Mouse (Mus musculus): ENCODE data around the gene Acad11.

Gene Acad11

DNA sequence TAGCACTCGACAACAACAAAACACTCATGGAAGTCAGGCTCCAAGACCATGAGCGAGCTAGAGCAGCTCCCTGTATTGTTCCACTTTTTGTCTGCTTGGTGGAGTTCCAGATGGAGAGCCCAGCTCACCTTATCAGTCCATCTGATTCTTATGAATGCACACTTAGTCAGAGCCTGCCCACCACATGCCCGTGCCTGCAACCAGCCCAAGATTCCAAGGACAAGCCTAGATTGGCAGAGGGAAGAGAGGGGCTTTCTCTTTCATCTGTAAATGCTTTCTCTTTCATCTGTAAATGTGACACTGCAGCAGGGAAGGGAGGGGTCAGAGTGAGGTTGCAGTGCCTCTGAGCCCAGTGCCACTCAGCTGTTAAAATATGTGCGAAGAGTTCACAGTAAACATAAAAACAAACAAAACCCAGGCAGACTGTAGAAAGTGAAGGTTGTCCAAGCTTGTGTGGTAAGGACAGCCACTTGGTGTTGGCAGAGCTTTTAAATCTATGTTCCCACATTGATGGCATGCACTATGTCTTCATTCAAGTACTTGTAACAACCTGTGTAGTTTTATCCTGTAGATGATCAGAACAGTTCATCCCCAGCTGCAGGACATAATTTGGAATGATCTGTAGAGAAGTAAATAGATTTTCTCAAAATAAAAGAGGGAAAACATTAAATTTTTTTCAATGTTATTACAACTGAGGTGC lies 22.7 kb downstream of the Acad11 start:
- no peak for DNase-seq

GRCm38 (mm10) chr9:104088555-104088954 lies 25.4 kb downstream of the Acad11 start:
- DNase-seq, result no peak

DNA sequence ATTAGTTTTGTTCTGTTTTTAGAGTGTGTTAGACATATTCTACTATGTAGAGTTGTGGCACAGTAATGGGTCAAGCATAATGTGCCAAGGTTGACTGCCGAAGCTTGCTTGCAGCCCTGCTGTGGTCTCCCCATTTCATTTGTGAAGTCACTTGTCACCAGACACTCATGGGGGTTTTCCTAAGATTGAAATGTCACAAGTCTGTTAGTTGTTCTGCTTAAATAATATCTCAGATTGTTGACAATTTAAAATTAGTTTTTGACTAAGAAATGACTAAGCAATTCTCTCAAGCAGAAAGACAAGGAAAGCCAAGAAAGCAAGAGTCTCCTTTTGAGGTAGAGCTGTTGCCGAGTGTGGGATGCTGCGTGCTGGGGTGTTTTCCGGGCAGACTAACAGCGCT lies 29.8 kb downstream of the Acad11 start:
- DNase-seq, result no peak

- DNase-seq, result no peak
These were observed 35.1 kb downstream of the Acad11 start for GRCm38 (mm10) chr9:104098256-104098655.

DNA sequence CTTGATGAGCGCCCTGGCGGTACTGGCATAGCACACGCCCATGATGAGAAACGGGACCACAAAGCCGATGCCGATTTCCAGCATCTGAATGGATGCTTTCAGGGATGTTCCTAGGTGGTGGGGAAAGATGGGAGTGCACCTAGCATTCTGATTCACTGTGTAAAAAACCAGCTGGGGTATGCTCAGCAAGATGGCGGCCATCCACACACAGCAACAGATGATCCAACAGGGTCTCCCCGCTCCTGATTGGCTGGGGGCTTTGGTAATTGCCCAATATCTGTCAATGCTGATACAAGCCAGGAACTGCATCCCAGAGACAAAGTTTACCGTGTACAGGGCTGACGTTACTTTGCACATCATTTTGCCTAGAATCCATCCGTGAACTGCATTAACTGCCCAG lies 35.9 kb downstream of the Acad11 start:
- DNase-seq, result peak in 1 of 2 experiments; percentile 6

GRCm38 (mm10) chr9:104100822-104101221 lies 37.6 kb downstream of the Acad11 start:
- no peak for DNase-seq

- no peak for DNase-seq
These were observed 38.3 kb downstream of the Acad11 start for GRCm38 (mm10) chr9:104101458-104101857.

DNA sequence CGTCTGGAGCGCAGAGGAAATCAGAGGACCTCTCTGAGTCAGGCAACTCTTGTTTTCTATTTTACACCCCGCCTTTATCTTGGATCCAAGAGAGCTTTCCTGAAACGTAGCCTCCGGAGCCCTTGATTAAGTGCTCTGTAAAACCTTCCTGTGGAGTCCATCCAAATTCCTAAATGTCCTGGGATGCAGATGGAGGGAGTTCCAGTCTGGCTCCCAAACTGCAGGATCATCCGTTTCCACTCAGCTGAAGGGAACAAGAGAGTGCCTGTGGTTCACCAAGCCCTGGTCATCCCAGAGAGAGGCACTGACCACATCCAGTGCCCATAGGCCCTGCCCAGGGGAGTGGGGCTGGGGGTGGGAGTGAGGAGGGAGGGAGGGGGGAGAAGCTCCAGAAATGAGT lies 39.1 kb downstream of the Acad11 start:
- DNase-seq, result no peak

GRCm38 (mm10) chr9:104102901-104103300 lies 39.7 kb downstream of the Acad11 start:
- DNase-seq, result no peak

- DNase-seq, result no peak
These were observed 41.8 kb downstream of the Acad11 start for GRCm38 (mm10) chr9:104104986-104105385.

GRCm38 (mm10) chr9:104106930-104107329 lies 43.8 kb downstream of the Acad11 start:
- no peak for DNase-seq

GRCm38 (mm10) chr9:104107482-104107881 lies 44.3 kb downstream of the Acad11 start:
- DNase-seq, result no peak

- DNase-seq, result no peak
These were observed 45.5 kb downstream of the Acad11 start for GRCm38 (mm10) chr9:104108571-104109143.

DNA sequence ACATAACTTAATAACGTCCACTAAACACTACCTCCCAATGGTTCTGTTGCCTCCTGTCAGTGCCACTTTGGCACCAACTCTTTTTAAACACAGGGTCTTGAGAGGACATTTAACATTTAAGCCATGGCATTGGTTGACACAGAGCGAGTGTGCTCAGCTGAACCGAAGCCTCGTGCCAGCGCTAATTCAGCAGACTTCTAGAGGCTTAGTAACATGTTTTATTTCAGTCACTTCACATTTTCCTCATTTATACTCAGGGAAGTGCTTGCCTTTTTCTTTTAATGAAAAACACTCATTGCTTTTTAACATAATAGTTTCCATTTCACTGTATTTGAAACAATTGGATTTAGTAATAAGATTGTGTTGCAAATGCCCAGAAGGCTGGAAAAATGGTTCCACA lies 46.0 kb downstream of the Acad11 start:
- no peak for DNase-seq

- DNase-seq, result no peak
These were observed 59.9 kb downstream of the Acad11 start for GRCm38 (mm10) chr9:104123101-104123500.

DNA sequence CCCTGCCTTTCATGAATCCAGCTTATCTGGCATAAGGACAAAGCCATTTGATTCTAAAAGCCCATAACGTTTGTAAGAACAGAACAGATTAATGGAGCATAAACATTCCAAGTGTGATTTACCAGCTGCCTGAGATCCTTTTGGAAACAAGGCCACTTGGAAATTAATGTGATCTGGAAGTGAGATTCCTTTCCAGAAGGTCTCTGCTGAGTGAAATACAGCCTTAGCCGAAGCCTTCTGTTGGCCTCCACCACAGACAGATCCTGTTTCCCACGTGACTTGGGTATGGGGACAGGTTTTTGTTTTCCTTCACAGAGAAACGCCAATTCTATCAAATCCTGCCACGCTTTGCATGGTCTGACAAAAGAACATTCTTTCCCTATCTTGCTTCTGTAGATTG lies 60.4 kb downstream of the Acad11 start:
- DNase-seq, result no peak

DNA sequence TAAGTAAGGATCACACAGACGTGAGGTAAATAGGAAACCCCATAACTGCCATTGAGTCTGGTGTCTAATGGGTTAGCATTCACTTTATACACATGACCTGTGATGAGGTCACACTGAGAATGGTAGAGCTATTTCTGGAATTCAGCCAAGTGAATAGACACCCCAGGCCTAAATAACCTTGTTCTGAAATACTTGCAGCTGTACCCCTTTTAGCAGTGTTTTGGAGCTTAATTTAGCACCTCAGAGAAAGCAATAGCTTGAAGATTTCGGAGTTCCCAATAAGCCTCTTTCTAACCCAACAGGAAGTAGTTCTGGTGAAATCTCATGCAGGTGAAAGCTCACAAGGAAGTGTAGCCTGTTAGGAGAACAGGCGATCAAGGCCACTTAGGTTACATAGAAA lies 63.7 kb downstream of the Acad11 start, which contains the start of gene Ackr4:
Ackr4 (minus strand) TSS at position 101 of the 400 bp plus-strand sequence.
- no peak for DNase-seq

- no peak for DNase-seq
These were observed 64.9 kb downstream of the Acad11 start for GRCm38 (mm10) chr9:104128110-104128509.

GRCm38 (mm10) chr9:104130141-104130755 lies 67.1 kb downstream of the Acad11 start:
- no peak for DNase-seq

DNA sequence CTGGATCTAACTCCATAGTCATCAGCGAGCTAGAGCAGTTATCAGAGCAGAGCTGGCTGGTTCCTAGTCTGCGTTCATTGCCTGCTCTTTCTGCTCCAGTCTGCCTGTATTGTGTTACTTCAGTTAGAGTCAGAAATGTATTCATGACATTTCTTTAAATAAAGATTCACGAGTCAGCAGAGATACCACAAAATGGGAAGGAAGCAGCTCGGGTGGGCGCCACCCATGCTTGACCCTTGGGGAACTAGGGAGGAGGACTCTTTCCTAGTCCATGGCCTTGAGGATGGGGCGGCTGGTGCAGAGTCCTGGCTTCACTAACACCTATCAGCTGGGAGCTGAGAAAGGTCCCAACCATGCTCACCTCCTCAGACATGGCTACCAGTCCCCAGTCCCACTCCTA lies 77.2 kb downstream of the Acad11 start:
- DNase-seq, result no peak

DNA sequence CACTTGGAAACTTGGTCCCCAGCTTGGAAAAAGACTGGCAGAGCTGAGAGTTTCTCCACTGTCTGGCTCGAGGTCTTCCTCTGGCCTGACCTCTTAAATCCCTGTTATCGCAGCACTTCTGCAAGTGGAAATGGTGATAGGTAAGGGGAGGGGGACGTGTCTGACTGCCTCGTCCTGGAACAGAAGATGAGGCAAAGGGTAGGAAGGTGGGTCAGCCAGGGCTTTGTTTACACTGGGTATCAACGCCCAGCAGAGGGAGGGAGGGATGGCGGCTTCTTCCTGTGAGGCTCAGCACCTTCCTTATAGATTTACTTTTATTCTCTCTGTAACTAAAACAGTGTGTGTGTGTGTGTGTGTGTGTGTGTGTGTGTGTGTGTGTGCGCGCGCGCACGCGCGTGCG lies 79.6 kb downstream of the Acad11 start:
- DNase-seq, result no peak

GRCm38 (mm10) chr9:104144314-104144996 lies 81.3 kb downstream of the Acad11 start:
- DNase-seq, result no peak

- DNase-seq, result no peak
These were observed 83.5 kb downstream of the Acad11 start for GRCm38 (mm10) chr9:104146683-104147082.

DNA sequence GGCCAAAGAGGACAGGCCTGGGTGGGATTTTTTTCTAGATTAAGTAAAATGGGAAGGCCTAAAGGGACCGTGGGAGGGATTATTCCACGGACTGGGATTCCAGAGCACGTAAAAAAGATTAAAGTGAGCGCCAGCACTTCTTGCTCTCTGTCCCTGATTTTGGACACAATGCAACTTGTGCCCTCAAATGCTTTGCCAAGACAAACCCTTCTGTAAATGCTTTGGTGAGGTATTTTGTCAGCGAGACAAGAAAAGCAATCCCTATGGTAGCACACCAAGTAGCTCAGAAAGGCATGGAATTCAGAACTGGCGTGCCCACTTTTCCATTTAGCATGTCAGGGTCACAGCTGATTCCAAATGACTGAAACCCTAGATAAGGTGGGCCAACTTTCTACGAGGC lies 85.8 kb downstream of the Acad11 start:
- DNase-seq, result no peak
